Mouse (Mus musculus) hindbrain, embryonic 14.5 days (tissue): ENCODE results near the gene Pdlim5. TPM values are rescaled to one million over a fixed set of nuclear protein-coding genes. Genes with fewer than 3 reads are reported as not detected.
"Not testable (repeated sequence)": the region's sequence is repeated elsewhere in the genome, so short reads cannot be mapped to it uniquely, and the experiment has no call there.

Source experiments
- ATAC-seq: fragments of 200-750 bp; cut with Nextera tagmentation; 2 replicates; pipeline ENCODE4 v1.8.0; 2017; ENCODE audit warnings: moderate number of reproducible peaks, mild to moderate bottlenecking, moderate TSS enrichment, moderate library complexity; ENCODE audit not compliant: low FRiP score
- DNase-seq: peaks from one replicate; pipeline ENCODE4 v3.0.0-alpha.2; 2015; ENCODE audit warnings: low spot score
- H3K27ac ChIP-seq: fragments of 300-500 bp; sonication (generic); 2 replicates; pipeline ENCODE4 v1.5.1; 2014; ENCODE audit warnings: mild to moderate bottlenecking, moderate library complexity
- H3K27me3 ChIP-seq: fragments of 300-500 bp; sonication (generic); 2 replicates; pipeline ENCODE4 v1.6.1; 2014; ENCODE audit warnings: mild to moderate bottlenecking, low read length, mixed read lengths; ENCODE audit not compliant: control insufficient read depth, insufficient read depth
- H3K36me3 ChIP-seq: fragments of 300-500 bp; sonication (generic); replicated peaks from 2 replicates; pipeline ENCODE4 v1.6.1; 2014; ENCODE audit not compliant: control insufficient read depth, insufficient read depth
- H3K4me1 ChIP-seq: fragments of 300-500 bp; sonication (generic); replicated peaks from 2 replicates; pipeline ENCODE4 v1.6.1; 2014; ENCODE audit warnings: antibody characterized with exemption, low read length, mixed read lengths; ENCODE audit not compliant: control insufficient read depth, insufficient read depth
- H3K4me2 ChIP-seq: fragments of 300-500 bp; sonication (generic); replicated peaks from 2 replicates; pipeline ENCODE4 v1.6.1; 2014; ENCODE audit warnings: mild to moderate bottlenecking, moderate library complexity
- H3K4me3 ChIP-seq: fragments of 300-500 bp; sonication (generic); replicated peaks from 2 replicates; pipeline ENCODE4 v1.5.1; 2014; ENCODE audit warnings: mild to moderate bottlenecking, low read length
- H3K9ac ChIP-seq: fragments of 300-500 bp; sonication (generic); 2 replicates; pipeline ENCODE4 v1.6.1; 2014
- H3K9me3 ChIP-seq: fragments of 300-500 bp; sonication (generic); 2 replicates; pipeline ENCODE4 v1.6.1; 2016; ENCODE audit warnings: low read length; ENCODE audit not compliant: control insufficient read depth
- WGBS: fragments of 180-500 bp; shearing (Covaris S2); extraction: QIAGEN DNeasy Blood & Tissue Kit; methylation state at CpG from one replicate; pipeline ENCODE4 v1.1.7; 2014; 5-methylcytosine and 5-hydroxymethylcytosine counted together
- polyA plus RNA-seq: library from polyadenylated mRNA; unstranded; fragments of >200 nt; fragmentation: Nextera tagmentation; extraction: Ambion mirVana; gene quantifications from 2 replicates; pipeline ENCODE4 v1.2.1, GENCODE M21; 2014

Pdlim5 gene
- polyA plus RNA-seq, 1 experiment from 2014 or later = 21.1 TPM

GRCm38 (mm10) chr3:142206316-142206715, 189.2 kb downstream of the Pdlim5 start:
- Histone ChIP-seq H3K27me3 (no peaks in the 10 kb centered on the region), H3K9ac (no peak overlapping the region), H3K27ac (no peak overlapping the region), H3K4me2 (no peak overlapping the region), H3K36me3 (no peaks in the 10 kb centered on the region), H3K4me1 (no peaks in the 10 kb centered on the region), H3K4me3 (no peak overlapping the region), H3K9me3 (no peaks in the 10 kb centered on the region)
- ATAC-seq = no peak
- no peak for DNase-seq
- WGBS = 96% methylated on average over 3 of the region's 3 CpGs

DNA sequence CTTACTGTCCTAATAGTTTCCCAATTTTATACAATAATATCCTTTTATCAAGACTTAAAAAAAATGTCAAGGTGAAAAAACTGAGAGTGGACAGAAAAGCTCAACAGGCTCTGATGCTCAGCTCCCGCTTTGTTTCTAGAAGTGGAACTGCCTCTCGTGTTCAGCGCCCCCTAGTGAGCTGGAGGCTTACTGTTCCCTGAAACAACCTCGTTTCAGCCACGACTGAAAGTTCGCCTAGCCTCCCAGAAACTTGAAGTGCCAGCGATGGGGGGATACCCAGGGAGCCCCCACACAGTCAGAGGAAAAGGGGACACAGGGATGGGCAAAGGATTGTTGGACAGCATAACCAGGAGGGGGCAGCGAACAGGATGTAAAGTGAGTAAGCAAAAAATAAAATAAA, 199.4 kb downstream of the Pdlim5 start:
- 87% methylated on average over 8 of the region's 8 CpGs for WGBS

GRCm38 (mm10) chr3:142191627-142192026, 203.9 kb downstream of the Pdlim5 start:
- not testable (repeated sequence) for H3K4me2 ChIP-seq, H3K36me3 ChIP-seq, H3K27me3 ChIP-seq, ATAC-seq, DNase-seq, H3K4me1 ChIP-seq, H3K9ac ChIP-seq, H3K27ac ChIP-seq, H3K9me3 ChIP-seq, H3K4me3 ChIP-seq

More for the DNA sequence above, 199.4 kb downstream of the Pdlim5 start:
- ATAC-seq (no peak), DNase-seq (no peak)
- no peaks in the 10 kb centered on the region for H3K4me1 ChIP-seq
- H3K9me3 ChIP-seq = no peaks in the 10 kb centered on the region
- H3K27me3 ChIP-seq = no peaks in the 10 kb centered on the region
- no peak overlapping the region for H3K9ac ChIP-seq
- H3K4me2 ChIP-seq = no peak overlapping the region
- no peaks in the 10 kb centered on the region for H3K36me3 ChIP-seq
- no peak overlapping the region for H3K27ac ChIP-seq
- no peak overlapping the region for H3K4me3 ChIP-seq

Other genes with a start within 250 kb of the Pdlim5 start
- gene Bmpr1b, start 226.3 kb downstream of the Pdlim5 start, polyA plus RNA-seq = 4.1 and 5.2 TPM in 2 replicates
- 0.23 and 0.25 TPM in 2 replicates for gene Gbp5, start 98.3 kb upstream of the Pdlim5 start, polyA plus RNA-seq
- 2.5 and 2.8 TPM in 2 replicates for gene Gbp7, start 134.6 kb upstream of the Pdlim5 start, polyA plus RNA-seq
- 0.65 and 1.7 TPM in 2 replicates for gene Gbp3, start 164.3 kb upstream of the Pdlim5 start, polyA plus RNA-seq
- not detected in 2 replicates for gene Gbp2b, start 199.2 kb upstream of the Pdlim5 start, polyA plus RNA-seq
- 0.32 and 0.89 TPM in 2 replicates for gene Gbp2, start 224.9 kb upstream of the Pdlim5 start, polyA plus RNA-seq